Mouse (Mus musculus) kidney, postnatal 0 days (tissue): ENCODE results near the gene N4bp1. TPM values are rescaled to one million over a fixed set of nuclear protein-coding genes. Genes with fewer than 3 reads are reported as not detected.

Experiments used
- ATAC-seq: fragments of 200-750 bp; cut with Nextera tagmentation; replicated peaks from 2 replicates; pipeline ENCODE4 v1.8.0; 2017; ENCODE audit warnings: low read depth, moderate number of reproducible peaks, moderate TSS enrichment, moderate library complexity; ENCODE audit not compliant: low FRiP score
- DNase-seq: peaks from one replicate; pipeline ENCODE4 v3.0.0-alpha.2; 2016; ENCODE audit warnings: low spot score
- H3K27ac ChIP-seq: fragments of 300-500 bp; sonication (generic); 2 replicates; pipeline ENCODE4 v1.5.1; 2014; ENCODE audit warnings: mild to moderate bottlenecking
- H3K27me3 ChIP-seq: fragments of 300-500 bp; sonication (generic); 2 replicates; pipeline ENCODE4 v1.6.1; 2014; ENCODE audit warnings: low read length, mixed read lengths; ENCODE audit not compliant: insufficient read depth
- H3K36me3 ChIP-seq: fragments of 300-500 bp; sonication (generic); 2 replicates; pipeline ENCODE4 v1.6.1; 2014; ENCODE audit warnings: low read length, mixed read lengths; ENCODE audit not compliant: insufficient read depth
- H3K4me1 ChIP-seq: fragments of 300-500 bp; sonication (generic); replicated peaks from 2 replicates; pipeline ENCODE4 v1.6.1; 2014; ENCODE audit warnings: antibody characterized with exemption, low read length, mixed read lengths; ENCODE audit not compliant: insufficient read depth
- H3K4me2 ChIP-seq: fragments of 300-500 bp; sonication (generic); 2 replicates; pipeline ENCODE4 v1.6.1; 2014; ENCODE audit warnings: mild to moderate bottlenecking, low read length, moderate library complexity, mixed read lengths
- H3K4me3 ChIP-seq: fragments of 300-500 bp; sonication (generic); replicated peaks from 2 replicates; pipeline ENCODE4 v1.5.1; 2014; ENCODE audit warnings: low read depth, low read length
- H3K9ac ChIP-seq: fragments of 300-500 bp; sonication (generic); 2 replicates; pipeline ENCODE4 v1.6.1; 2014; ENCODE audit warnings: low read depth, low read length
- H3K9me3 ChIP-seq: fragments of 300-500 bp; sonication (generic); replicated peaks from 2 replicates; pipeline ENCODE4 v1.6.1; 2016; ENCODE audit warnings: low read length, inconsistent platforms, mixed read lengths
- CTCF ChIP-seq: IDR thresholded peaks from 2 replicates; pipeline ENCODE4 v1.5.1; 2016; ENCODE audit warnings: antibody characterized with exemption, low read depth, mild to moderate bottlenecking, moderate library complexity
- WGBS: fragments of 180-500 bp; shearing (Covaris S2); extraction: QIAGEN DNeasy Blood & Tissue Kit; methylation state at CpG from one replicate; pipeline ENCODE4 v1.1.7; 2014; 5-methylcytosine and 5-hydroxymethylcytosine counted together
- polyA plus RNA-seq: library from polyadenylated mRNA; unstranded; fragments of >200 nt; fragmentation: Nextera tagmentation; extraction: Ambion mirVana; gene quantifications from 2 replicates; pipeline ENCODE4 v1.2.1, GENCODE M21; 2015

The N4bp1 gene
- polyA plus RNA-seq, 1 experiment from 2014 or later, result 6.3 TPM

DNA sequence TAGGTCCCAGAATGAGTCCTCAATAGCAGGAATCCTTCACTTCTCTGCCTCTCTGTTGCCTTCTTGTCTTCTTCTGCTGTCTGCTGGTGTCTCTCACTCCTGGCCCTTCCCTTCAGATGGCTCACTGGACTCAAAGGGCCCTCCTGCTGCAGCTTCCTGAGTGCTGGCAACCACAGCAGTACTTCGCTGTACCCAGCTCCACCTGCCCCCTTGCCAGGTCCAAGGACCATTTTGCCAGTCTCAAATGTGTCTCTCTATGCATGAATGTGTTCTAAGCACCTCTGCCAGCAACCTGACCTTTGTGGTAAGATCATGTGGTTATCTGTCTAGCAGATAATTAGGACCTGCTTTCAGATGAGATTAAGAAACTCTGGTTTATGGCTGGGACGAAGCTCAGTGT, 8.2 kb downstream of the N4bp1 start:
- Histone ChIP-seq H3K9ac (no peak overlapping the region), H3K36me3 (no peaks in the 10 kb centered on the region), H3K27ac (no peak overlapping the region), H3K4me2 (no peak overlapping the region), H3K27me3 (no peaks in the 10 kb centered on the region), H3K9me3 (no peaks in the 10 kb centered on the region), H3K4me1 (peaks cover 6% of the 10 kb centered on the region; the same call in 1 of the 2 replicates), H3K4me3 (no peak overlapping the region)
- DNase-seq, result no peak
- WGBS, result 91% methylated on average over 2 of the region's 2 CpGs
- TF ChIP-seq CTCF, result no peak
- no peak for ATAC-seq

GRCm38 (mm10) chr8:86874055-86874454, 11.0 kb downstream of the N4bp1 start:
- Histone ChIP-seq H3K4me3 (no peak overlapping the region), H3K36me3 (no peaks in the 10 kb centered on the region), H3K4me2 (no peak overlapping the region), H3K9ac (no peak overlapping the region), H3K4me1 (peaks cover 10% of the 10 kb centered on the region; the same call in 1 of the 2 replicates), H3K27me3 (no peaks in the 10 kb centered on the region), H3K27ac (no peak overlapping the region), H3K9me3 (no peaks in the 10 kb centered on the region)
- DNase-seq (no peak), ATAC-seq (no peak)
- 90% methylated on average over 2 of the region's 2 CpGs for WGBS
- no peak for TF ChIP-seq CTCF

DNA sequence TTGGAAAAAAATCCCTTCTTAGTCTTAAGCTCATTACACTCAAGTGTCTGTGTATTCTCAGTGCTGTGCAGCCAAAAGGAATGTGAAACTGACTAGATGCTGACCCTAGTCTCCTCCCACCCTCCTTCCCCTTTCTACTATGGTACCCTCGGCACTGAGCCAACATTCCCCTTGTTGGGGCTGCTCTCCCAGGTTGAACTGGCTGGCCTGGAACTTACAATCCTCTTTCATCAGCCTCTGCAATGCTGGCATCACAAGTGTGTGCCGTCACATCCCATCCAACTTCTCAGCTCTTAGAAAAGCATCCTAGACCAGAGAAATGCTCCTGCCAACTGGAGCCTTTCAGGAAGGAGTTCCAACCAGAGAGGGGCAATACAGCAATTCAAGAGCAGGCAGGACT, 11.9 kb downstream of the N4bp1 start:
- no peak for ATAC-seq

DNA sequence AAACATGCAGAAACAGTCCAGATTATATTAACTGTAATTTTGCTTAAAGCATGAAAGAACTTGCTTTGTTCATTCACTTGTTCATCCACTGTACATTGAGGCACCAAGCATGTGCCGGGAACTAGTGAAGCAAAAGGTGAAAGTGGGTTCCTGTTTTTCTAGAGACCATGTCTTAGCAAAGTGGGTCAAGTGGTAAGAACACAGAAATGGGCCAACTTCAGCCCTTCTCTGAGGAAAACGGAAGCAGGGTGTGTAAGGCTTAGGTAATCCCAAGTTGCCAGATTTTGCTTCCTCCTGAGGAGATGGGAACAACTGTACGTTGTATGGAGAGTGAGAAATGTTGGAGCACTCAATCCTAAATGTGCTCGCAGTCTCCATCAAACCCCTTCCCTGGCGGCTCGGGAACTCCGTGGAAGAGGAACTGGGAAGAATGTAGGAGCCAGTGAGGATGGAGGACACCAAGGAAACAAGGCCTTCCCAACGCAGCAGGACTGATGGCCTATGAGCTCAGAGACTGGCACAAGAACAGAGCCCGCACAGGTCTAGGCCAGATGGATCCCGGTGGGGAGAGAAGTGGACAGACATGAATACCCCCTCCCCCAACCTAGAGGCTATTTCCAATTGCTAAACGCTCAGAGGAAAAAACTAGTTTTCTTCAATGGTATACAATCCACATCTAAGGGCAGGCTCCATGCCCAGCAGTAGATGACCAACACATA, 12.8 kb downstream of the N4bp1 start:
- Histone ChIP-seq H3K4me3 (no peak overlapping the region), H3K9ac (no peak overlapping the region), H3K36me3 (no peaks in the 10 kb centered on the region), H3K27ac (no peak overlapping the region), H3K4me1 (peaks cover 10% of the 10 kb centered on the region; the same call in 1 of the 2 replicates), H3K27me3 (no peaks in the 10 kb centered on the region), H3K4me2 (no peak overlapping the region), H3K9me3 (no peaks in the 10 kb centered on the region)
- ATAC-seq (no peak), DNase-seq (no peak)
- TF ChIP-seq CTCF, result no peak
- WGBS, result 95% methylated on average over 11 of the region's 11 CpGs

More for the DNA sequence above, 11.9 kb downstream of the N4bp1 start:
- DNase-seq, result peak; percentile 58
- no peak overlapping the region for H3K4me2 ChIP-seq
- H3K36me3 ChIP-seq, result no peaks in the 10 kb centered on the region
- peaks cover 10% of the 10 kb centered on the region; the same call in 1 of the 2 replicates for H3K4me1 ChIP-seq
- no peaks in the 10 kb centered on the region for H3K9me3 ChIP-seq
- no peak overlapping the region for H3K27ac ChIP-seq
- H3K27me3 ChIP-seq, result no peaks in the 10 kb centered on the region
- H3K4me3 ChIP-seq, result no peak overlapping the region
- whole genome bisulfite sequencing, result 42% methylated on average over 2 of the region's 2 CpGs
- H3K9ac ChIP-seq, result no peak overlapping the region
- TF ChIP-seq CTCF, result no peak

DNA sequence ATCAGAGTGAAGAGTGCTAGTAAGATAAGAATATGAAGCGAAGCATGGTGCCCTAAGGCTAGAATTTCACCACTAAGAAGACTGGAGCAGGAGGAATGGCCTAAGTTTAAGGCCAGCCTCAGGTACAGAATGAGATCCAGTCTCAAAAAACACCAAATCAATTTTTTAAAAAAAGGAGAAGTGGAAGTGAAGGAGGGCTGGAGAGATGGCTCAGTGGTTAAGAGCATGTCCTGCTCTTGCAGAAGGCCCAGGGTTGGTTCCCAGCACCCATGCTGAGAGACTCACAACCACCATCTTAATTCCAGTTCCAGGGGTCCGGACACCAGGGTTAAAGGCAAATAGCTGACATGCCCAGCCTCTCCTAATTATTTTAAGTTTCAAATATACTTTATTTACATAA, 13.6 kb downstream of the N4bp1 start:
- H3K27ac ChIP-seq, result no peak overlapping the region
- 91% methylated on average over 2 of the region's 2 CpGs for WGBS
- H3K27me3 ChIP-seq, result no peaks in the 10 kb centered on the region
- ATAC-seq, result no peak
- H3K9me3 ChIP-seq, result no peaks in the 10 kb centered on the region
- H3K9ac ChIP-seq, result no peak overlapping the region
- no peak overlapping the region for H3K4me2 ChIP-seq
- TF ChIP-seq CTCF, result no peak
- H3K4me1 ChIP-seq, result peaks cover 10% of the 10 kb centered on the region; the same call in 1 of the 2 replicates
- no peak overlapping the region for H3K4me3 ChIP-seq
- no peak for DNase-seq
- no peaks in the 10 kb centered on the region for H3K36me3 ChIP-seq

DNA sequence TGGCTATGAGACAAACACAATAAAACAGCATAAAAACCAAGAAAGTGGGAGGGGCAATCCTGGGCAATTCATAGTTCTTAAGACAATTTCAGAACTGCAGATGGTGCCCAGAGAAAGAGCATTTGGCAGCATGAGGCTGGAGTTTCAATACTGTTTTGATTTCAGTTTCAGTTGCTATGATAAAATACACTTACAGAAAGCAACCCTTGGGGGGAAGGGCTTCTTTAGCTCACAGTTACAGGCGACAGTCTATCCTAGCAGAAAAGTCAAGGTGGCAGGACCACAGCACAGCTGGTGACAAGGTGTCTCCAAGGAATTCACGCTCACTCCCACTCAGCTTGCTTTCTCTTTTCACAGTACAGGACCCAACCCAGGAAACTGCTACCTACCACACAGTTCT, 14.3 kb downstream of the N4bp1 start:
- DNase-seq (no peak), ATAC-seq (no peak)
- Histone ChIP-seq H3K9me3 (no peaks in the 10 kb centered on the region), H3K4me1 (peaks cover 10% of the 10 kb centered on the region; the same call in 1 of the 2 replicates), H3K27ac (no peak overlapping the region), H3K9ac (no peak overlapping the region), H3K27me3 (no peaks in the 10 kb centered on the region), H3K4me2 (peak overlapping the region; percentile 8; the same call in 1 of the 2 replicates), H3K36me3 (no peaks in the 10 kb centered on the region), H3K4me3 (no peak overlapping the region)
- no peak for TF ChIP-seq CTCF
- 69% methylated on average over 2 of the region's 2 CpGs for WGBS
